Mouse (Mus musculus) retina, adult 2 months (tissue): ENCODE results near the gene Fam160b1.

Experiments used
- DNase-seq: peaks from one replicate; pipeline ENCODE4 v3.0.0-alpha.2; 2012; ENCODE audit warnings: low read depth, low spot score

Fam160b1 gene

DNA sequence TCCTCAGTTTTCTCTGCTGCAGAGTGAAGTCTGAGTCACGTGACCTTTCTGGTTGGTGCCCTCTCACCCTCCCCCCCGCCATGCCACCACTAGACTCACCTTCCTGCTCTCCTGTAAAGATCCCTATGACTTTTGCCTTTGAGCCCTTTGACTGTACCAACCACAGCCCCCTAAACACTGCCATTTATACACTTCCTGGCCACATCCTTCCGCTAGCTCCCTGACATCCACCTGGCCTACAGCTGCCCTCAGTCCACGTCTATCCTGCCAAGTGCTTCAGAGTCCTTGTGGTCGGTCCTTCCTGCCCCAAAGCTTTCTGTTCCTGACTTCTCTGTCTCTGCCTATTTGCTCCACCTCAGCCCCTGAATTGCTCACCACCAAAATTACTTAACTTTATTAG is 16.6 kb upstream of the Fam160b1 start:
- DNase-seq = no peak

DNA sequence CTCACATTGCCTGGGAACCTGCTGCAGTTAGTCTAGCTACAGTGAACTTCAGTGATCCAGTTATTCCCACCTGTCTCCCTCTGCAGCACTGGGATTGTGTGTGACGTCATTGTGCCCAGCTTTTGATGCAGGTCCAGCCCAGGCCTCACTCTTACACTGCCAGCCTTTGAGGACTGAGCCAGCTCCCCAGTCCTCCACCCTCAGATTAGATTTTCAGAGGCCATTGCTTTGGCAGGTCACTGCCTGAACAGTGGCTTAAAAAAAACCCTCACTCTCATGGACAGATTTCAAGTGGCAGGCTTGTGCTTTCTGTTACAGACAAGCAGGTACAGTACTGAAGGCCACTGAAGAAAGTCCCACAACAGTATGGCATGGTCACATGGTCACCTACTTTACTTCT is 15.8 kb upstream of the Fam160b1 start:
- DNase-seq = no peak

- DNase-seq = no peak
These were observed 11.4 kb upstream of the Fam160b1 start for GRCm38 (mm10) chr19:57349096-57349495.

DNA sequence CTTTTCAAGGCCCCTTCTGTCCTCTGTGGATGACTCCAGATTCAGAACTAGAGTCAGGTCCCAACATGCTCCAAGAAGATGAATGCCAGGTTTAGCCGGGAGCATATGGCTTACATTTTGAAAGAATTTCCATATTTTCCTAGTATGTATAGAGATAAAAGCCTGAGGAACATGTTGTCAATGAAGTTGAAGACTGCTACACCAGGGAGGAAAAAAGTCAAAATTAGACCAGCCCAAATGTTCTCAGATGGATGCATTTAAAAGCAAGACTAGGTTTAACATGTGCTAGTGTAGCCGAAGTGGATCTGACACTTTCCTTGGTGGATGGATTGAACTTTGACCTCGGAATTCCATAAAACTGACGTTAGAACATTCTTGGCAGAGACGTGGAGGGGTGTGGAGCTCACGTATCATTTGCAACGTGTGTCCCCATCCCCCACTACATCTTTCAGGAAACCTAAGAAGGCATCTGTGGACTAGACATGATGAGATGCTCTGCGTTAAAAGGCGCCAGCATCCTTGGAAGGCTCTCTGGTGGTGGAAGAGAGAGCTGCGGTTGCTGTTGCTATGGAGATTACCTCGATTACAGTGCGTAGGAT is 8.0 kb upstream of the Fam160b1 start:
- no peak for DNase-seq

DNA sequence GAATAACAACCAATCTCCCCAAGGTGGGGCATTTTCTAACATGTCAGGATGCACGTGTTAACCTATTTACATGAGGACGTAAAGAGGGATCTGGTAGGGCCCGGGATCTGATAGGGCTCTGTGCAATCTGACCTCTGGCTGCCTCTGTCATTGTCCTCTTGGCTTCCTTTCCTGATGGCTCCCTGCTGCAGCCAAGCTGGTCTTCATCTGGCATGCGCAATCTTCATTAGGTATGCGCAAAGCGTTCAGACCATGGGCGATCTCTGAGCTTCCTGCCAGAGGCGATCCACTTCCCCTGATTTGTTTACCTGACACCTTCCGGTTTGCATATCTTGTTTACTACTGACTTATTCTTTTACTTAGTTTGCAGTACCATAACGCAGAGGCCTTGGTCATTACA is 7.3 kb upstream of the Fam160b1 start:
- no peak for DNase-seq

DNA sequence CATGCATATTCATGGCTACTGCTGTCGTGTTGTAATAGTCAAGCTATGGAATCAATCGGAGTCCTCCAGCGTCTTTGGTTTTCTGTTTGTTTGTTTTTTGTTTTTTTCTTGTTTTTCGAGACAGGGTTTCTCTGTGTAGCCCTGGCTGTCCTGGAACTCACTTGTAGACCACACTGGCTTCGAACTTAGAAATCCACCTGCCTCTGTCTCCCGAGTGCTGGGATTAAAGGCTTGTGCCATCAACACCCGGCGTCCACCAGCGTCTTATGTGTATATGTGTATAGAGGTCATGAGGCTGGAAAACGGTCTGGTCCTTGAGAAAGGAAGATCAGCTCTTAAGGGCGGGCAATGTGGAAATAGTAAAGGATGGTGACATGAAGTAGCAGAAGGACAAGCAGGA is 6.4 kb upstream of the Fam160b1 start:
- DNase-seq = no peak

DNA sequence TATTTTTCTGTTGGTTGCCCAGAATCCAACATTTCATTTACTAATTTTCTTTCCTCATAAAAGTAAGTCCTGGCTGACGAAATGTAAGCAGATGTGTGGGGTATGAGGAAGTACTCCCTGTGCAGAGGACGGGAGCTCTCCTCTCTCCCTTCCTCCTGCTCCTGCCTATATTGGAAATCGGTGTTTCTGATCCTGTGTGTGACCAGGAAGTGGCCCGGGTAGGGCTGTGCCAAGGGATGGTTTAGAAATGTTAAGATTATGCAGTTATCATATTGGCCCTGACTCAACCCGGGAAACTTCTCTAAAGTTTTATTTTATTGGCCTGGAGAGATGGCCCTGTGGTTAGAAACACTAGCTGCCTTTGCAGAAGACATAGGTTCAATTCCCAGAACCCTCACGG is 5.8 kb upstream of the Fam160b1 start:
- no peak for DNase-seq

DNA sequence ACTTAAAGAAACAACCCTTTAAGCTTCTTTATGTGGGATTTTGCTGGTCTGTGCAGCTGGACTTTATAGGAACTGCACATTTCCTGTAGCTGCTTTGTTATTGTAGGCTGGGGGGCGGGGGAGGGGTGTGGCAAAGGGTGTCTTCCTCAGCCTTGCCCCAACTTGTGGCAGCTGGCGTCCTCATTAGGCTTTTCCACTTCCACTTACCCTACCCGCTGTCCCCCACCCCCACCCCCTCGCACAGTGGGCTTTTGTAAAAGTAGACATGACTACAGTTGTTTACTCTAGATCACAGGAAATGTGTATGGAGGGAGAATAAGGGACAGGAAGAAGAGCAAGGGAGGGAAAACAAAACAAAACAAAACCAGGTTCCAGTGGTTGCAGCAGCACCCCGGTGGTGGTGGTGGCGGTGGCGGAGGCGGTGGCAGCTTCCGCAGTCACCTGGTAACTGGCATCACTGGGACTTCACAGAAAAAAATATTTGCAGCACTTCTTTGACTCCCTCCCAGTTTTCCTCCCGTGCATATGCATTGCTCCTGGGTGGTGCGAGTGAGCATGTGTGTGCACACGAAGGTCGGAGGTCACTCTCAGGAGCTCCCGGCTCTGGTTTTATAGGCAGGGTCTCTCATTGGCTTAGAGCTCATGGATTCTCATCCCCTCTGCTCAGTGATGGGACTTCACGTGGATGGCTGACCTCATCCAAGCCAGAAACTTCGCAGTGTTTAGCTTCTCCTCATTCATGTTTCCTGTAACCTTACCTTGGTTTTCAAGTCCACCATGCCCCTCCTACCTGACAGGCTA is 4.8 kb upstream of the Fam160b1 start:
- DNase-seq = no peak

DNA sequence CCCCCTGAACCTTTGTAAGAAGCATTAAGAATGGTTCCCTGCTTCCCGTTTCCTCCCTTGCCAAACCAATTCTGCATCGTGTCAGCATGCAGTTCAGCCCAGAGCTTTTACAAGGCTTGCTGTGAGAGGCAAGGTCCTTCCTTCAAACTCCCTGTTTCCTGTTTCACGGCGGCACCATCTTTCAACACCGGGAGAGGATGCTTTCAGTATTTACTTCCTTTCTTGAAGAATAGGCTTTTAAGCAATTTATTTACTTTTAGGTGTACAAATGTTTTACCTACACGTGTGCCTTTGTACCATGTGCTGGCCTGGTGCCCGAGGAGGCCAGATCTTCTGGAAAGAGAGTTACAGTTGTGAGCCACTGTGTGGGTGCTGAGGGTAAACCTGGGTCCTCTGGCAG is 4.2 kb upstream of the Fam160b1 start:
- no peak for DNase-seq

- DNase-seq = no peak
These were observed 3.2 kb upstream of the Fam160b1 start for GRCm38 (mm10) chr19:57357244-57357643.

DNA sequence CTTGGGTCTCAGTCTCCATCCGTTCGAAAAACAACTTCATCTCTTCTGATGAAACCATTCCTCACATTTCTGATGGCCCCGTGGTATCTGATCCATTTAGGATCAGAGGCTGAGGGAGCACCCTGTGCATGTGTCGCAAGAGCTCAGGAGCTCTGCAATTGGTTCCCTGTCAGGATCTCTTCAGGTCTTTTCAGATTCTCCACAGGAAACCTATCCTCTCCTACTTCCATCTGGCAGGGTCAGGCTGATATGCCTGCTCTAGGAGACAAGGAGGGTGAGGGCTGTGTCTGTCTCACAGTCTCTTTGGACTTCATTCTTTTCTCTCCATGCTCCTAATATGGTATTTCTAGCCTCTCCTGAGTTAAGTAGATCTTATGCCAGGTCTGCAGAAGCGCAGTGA is 2.7 kb upstream of the Fam160b1 start:
- DNase-seq = no peak

DNA sequence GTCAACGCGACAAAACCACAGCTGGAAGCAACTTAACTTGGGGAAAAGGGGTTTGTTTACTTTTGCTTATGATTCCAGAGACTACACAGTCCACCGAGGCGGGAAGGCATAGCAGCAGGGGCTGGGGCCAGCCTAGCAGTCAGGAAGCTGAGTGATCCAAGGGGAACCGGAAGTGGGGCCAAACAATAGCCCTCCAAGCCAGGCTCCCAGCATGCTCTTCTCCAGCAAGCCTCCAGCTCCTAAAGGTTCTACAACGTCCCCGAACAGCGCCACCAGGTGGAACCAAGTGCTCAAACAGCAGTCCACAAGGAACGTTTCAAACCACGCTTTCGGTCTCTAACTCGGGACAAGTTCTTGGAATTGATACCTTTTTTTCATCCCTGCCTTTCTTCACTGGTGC is 2.2 kb upstream of the Fam160b1 start:
- DNase-seq = no peak

- no peak for DNase-seq
These were observed 1.5 kb upstream of the Fam160b1 start for GRCm38 (mm10) chr19:57358836-57359598.

- no peak for DNase-seq
These were observed 666 bp upstream of the Fam160b1 start for GRCm38 (mm10) chr19:57359701-57360326.

- DNase-seq = no peak
These were observed 855 bp downstream of the Fam160b1 start for GRCm38 (mm10) chr19:57361131-57361938.

GRCm38 (mm10) chr19:57361939-57362307 is 1.4 kb downstream of the Fam160b1 start:
- no peak for DNase-seq

- no peak for DNase-seq
These were observed 2.1 kb downstream of the Fam160b1 start for GRCm38 (mm10) chr19:57362586-57362985.

DNA sequence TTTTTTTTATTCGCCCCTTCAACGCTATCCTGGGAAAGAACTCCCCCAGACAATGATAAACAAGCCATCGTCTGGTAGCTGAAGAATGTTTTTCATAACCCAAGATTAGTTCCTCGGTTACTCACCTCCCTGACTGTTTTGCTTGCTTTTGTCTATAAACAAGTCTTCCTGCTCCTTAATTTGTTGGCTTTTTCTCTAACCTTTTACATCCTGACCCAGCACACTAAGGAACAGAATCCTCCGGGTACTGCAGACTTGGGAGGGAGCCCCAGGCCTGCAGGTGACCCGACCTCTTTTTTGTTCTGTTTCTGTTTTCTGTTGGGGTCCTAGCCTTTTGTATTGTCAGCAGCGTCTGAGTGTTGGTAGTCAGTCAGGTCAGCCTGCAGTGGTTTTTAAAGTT is 2.6 kb downstream of the Fam160b1 start:
- no peak for DNase-seq

- no peak for DNase-seq
These were observed 3.1 kb downstream of the Fam160b1 start for GRCm38 (mm10) chr19:57363538-57363937.

DNA sequence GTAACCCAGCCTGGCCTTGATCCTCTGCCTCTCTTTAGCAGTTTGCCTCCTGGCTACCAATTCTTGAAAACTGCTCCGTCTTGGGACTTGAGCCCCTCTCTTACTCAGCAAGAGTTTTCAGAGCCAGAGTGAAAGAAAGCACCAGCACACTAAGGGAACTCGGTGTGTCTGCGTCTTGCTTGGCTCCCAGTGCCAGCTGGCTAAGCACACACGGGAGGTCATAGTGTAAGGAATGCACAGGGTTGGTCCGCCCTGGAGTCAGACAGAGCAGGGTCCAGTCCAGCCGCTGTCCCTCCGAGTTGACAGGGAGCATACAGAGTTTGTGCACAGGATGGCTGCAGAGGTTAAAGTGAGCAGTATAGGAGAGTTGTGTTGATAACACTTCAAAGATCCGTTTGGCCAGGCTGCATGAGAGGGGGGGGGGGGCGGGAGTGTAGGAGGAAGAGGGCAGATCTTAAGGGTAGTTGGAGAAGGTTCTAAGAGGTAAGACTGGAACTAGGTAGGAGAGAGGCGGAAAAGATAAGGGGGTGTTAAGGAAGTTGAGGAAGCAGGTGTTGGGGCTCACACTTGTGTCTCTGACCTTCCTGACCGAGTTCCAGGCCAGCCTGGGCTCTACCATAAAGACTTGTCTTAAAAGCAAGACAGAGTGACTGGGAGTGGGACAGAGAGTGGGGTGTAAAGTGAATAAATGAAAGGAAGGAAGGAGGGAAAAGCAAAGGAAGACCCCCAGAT is 4.6 kb downstream of the Fam160b1 start:
- DNase-seq = no peak

DNA sequence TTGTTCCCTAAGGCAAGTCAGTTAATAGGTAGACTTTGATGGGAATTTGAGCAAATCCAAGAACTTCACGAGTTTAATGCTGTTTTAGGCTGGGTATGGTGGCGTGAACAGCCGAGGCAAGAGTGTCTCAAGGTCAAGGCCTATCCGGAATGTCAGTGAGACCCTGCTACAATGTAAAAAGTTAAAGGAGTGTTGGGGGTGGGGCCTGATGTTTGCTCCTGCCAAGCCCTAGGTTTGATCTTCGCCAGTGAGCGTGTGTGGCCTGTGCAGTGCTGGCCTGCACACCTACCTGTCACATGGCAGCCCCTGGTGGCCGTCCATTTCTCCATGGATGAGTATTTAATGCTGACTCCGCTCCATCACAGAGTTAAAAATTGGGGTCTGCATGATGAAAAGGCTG is 5.5 kb downstream of the Fam160b1 start:
- no peak for DNase-seq
